Mouse (Mus musculus) retina, postnatal 1 day (tissue): ENCODE measurements around the gene Klra4.
"Not testable (repeated sequence)": the region's sequence is repeated elsewhere in the genome, so short reads cannot be mapped to it uniquely, and the experiment has no call there.

Experiments used
- DNase-seq: peaks from one replicate; pipeline ENCODE4 v3.0.0-alpha.2; 2012

Gene Klra4

DNA sequence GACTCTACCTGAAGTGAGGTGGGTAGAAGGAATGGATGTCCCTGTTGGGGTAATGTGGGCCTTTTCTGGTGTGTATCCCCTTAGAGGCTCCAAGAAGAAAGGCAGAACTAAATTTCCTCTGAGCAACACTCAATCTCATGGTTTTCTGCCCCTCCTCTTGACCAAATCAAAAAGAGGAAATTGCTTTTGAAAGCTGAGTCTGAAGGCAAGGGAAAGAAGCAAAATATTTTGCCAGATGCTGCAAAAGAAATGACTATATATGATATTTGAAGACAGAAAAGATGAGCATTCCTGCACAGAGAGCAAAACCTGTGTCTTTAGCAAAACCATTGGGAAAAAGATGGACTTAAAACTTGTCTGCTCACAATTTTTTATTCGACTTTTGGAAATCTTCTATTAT, at the start of gene Klra4:
TSS of gene Klra4 (minus strand) at position 101 of the 400 bp plus-strand sequence.
- DNase-seq = not testable (repeated sequence)

DNA sequence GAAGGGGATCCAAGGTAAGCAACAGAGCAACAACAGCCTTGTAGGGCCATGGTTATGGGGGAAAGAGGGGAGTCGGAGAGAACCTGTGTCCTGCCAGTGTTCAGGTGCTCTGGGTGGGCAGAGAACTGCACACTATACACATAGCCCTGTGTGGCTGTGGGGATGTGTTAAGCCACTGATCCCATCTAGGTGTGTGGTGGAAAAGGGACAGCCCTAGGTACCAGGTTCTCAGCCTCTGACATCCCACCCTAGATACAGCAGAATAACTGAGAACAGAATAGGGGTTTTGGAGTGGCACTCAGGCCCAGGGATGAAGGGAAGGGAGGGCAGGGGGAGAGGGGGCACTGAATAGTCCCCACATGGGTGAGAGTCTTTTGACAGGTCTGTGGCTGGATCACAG, 43.4 kb upstream of the Klra4 start:
- no peak for DNase-seq

DNA sequence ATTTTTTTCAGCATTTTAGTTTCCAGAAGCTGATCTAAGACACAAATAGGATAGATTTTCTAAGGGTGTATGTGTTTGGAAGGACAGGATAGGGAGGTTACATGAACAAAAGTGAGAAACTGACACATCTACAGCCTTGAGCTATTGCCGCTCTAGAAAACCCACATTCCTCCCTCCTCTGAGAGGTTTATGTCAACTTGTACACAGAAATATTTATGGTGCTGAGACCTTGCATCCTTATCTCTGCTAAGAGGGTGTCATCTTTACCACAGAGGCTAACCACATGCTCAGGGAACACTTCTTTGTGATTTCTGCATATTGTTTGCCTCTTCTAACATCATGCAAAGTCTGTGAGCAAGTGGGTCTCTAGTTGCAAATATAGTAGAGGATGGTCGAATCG, 35.7 kb upstream of the Klra4 start:
- DNase-seq = not testable (repeated sequence)

DNA sequence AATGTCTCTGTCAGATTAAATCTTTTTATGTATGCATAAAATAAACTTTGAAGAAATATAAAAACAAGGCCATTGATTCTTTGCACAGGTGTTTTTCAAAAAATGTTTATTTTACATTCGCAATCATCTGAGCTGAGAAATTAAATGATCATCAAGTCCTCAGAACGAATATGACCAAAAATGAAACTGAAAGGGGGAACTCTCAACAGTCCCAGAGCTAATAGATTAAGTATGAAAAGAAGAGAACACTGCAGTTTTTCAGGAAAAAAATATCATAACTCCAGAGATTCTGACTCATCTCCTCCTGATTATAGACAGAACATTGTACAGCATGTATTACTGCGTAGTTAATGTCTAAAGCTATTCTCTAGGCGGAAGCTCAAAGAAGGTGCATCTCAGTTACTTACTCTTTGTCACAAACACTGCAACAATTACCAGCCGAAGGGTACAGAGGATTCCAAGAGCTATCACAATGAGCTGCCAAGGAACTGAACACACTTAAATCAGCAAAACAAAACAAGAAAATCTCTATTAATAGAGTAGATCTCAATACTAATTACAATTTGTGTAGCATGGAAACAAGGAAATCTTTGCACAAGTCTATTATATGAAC, 25.4 kb upstream of the Klra4 start:
- no peak for DNase-seq

DNA sequence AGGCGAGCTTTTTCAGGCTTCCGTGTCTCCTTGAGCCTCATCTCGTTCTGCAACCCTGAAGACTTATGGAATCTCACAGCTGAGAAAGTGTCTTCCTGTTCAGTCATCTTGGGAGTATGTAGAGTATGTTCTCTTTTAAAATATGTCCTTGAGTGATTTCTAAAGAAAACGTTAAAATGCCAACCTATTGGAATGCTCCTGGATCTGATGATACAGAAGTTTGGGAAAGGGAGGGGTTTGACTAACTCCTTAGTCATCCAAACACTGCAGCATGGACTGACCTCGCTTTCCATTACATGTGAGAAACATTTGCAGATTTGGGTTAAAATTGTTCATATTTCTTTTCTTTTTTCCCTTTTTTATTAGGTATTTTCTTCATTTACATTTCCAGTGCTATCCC, 1.9 kb downstream of the Klra4 start:
- no peak for DNase-seq

DNA sequence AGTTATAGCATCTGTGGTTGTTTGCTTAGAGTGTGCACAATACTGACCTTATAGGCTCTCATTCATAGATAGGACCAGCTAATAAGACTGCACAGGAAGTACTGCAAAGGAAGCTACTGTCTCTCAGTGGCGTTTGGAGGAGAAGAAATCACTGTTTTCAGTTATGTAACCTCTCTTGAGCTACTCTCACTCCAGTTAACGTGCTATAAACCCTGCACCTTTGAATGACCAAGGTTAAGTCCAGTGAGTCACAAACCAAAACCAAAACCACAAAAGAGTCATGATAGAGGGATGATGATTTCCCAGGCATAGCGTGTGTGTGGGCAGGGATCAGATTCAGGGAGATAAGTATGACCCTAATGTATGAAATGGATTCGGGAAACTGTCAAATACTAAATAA, 31.9 kb downstream of the Klra4 start:
- DNase-seq = not testable (repeated sequence)

DNA sequence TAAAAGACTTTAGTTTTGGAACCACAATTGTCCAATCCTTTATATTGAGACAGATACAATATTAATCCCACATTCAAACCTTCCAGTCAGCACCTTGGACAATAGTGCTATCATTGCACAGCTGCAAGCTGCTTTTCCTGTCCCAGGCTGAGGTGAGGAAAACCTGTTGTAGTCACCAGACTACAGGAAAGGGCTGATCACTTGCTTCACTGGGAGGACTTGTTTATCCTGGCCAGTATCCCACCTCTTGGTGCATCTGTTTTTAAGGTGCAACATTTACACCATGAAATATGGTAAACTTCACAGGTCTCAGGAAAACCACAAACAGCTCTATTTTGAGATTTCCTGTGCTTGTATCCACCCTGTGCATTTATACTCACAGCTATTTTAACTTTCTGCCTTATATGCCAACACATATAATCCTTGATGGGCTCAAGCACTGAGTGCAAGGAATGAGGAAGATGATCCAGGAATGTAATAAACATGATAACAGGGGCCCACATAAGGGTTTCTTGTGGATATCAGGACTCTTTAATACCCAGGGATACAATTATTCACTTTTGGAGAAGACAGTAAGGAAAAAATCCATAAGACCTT, 35.5 kb downstream of the Klra4 start:
- not testable (repeated sequence) for DNase-seq

DNA sequence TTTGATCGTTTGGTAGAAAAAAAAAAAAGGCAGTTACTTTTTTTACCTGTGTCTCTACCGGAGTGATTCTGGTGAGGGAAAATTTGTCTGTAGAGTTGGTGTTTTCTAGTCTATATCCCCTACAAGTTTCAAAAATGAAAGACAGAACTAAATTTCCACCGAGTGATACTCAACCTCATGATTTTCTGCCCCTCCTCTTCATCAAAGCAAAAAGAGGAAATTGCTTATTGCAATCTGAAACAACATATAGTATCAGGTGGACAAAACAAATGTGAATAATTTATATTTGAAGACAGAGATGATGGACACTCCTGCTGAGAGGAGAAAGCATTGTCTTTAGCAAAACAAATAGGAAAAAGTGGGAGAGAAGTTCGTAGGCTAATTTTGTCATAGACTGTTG, 40.2 kb downstream of the Klra4 start, which contains the start of gene Klra6:
TSS of gene Klra6 (minus strand) at position 101 of the 400 bp plus-strand sequence.
- no peak for DNase-seq
